Mouse (Mus musculus): Measurements from ENCODE around the gene Chid1. TPM values are rescaled to one million over a fixed set of nuclear protein-coding genes. Genes with fewer than 3 reads are reported as not detected.

Chid1 gene
- polyA plus RNA-seq, 1 experiment from 2014 or later, result 50.7 TPM

GRCm38 (mm10) chr7:141472763-141473162 is 66.9 kb downstream of the Chid1 start:
- H3K4me1 ChIP-seq, result peaks cover 48% of the 10 kb centered on the region
- ATAC-seq (ENCODE audit: insufficient read depth, low FRiP score, low read depth), result no peak
- no peak overlapping the region for H3K9ac ChIP-seq
- no peak overlapping the region for H3K27ac ChIP-seq
- no peak overlapping the region for H3K4me3 ChIP-seq (replicated peaks)
- no peaks in the 10 kb centered on the region for H3K9me3 ChIP-seq
- peaks cover 24% of the 10 kb centered on the region for H3K36me3 ChIP-seq
- no peaks in the 10 kb centered on the region for H3K27me3 ChIP-seq (replicated peaks)
- WGBS, result 81% methylated on average over 6 of the region's 6 CpGs
- H3K4me2 ChIP-seq, result no peak overlapping the region

GRCm38 (mm10) chr7:141472226-141472625 is 67.4 kb downstream of the Chid1 start:
- H3K4me2 ChIP-seq, result no peak overlapping the region
- 75% methylated on average over 6 of the region's 6 CpGs for WGBS
- peaks cover 24% of the 10 kb centered on the region for H3K36me3 ChIP-seq

GRCm38 (mm10) chr7:141471236-141471635 is 68.4 kb downstream of the Chid1 start:
- 92% methylated on average over 1 of the region's 1 CpGs for WGBS
- Histone ChIP-seq H3K9me3 (no peaks in the 10 kb centered on the region), H3K4me1 (peaks cover 41% of the 10 kb centered on the region), H3K27ac (no peak overlapping the region), H3K36me3 (peaks cover 24% of the 10 kb centered on the region), H3K4me3 (replicated peaks) (no peak overlapping the region), H3K4me2 (no peak overlapping the region), H3K27me3 (replicated peaks) (no peaks in the 10 kb centered on the region), H3K9ac (no peak overlapping the region)
- no peak for ATAC-seq (ENCODE audit: insufficient read depth, low FRiP score, low read depth)

More at GRCm38 (mm10) chr7:141472226-141472625, 67.4 kb downstream of the Chid1 start:
- no peak overlapping the region for H3K9ac ChIP-seq
- H3K4me1 ChIP-seq, result peaks cover 42% of the 10 kb centered on the region
- no peak overlapping the region for H3K27ac ChIP-seq
- H3K27me3 ChIP-seq (replicated peaks), result no peaks in the 10 kb centered on the region
- no peak overlapping the region for H3K4me3 ChIP-seq (replicated peaks)
- no peak for ATAC-seq (ENCODE audit: insufficient read depth, low FRiP score, low read depth)
- H3K9me3 ChIP-seq, result no peaks in the 10 kb centered on the region

- peaks cover 24% of the 10 kb centered on the region for H3K36me3 ChIP-seq
Measured at GRCm38 (mm10) chr7:141470637-141470944, 69.1 kb downstream of the Chid1 start.

GRCm38 (mm10) chr7:141469901-141470636 is 69.6 kb downstream of the Chid1 start:
- 90% methylated on average over 18 of the region's 18 CpGs for WGBS
- Histone ChIP-seq H3K4me2 (no peak overlapping the region), H3K27ac (no peak overlapping the region), H3K9me3 (no peaks in the 10 kb centered on the region), H3K4me1 (peaks cover 39% of the 10 kb centered on the region), H3K27me3 (replicated peaks) (no peaks in the 10 kb centered on the region), H3K9ac (no peak overlapping the region), H3K36me3 (peaks cover 24% of the 10 kb centered on the region), H3K4me3 (replicated peaks) (no peak overlapping the region)
- no peak for ATAC-seq (ENCODE audit: insufficient read depth, low FRiP score, low read depth)

More at GRCm38 (mm10) chr7:141470637-141470944, 69.1 kb downstream of the Chid1 start:
- WGBS, result 92% methylated on average over 10 of the region's 10 CpGs
- Histone ChIP-seq H3K4me1 (peaks cover 36% of the 10 kb centered on the region), H3K9me3 (no peaks in the 10 kb centered on the region), H3K4me3 (replicated peaks) (no peak overlapping the region), H3K27me3 (replicated peaks) (no peaks in the 10 kb centered on the region), H3K27ac (no peak overlapping the region), H3K4me2 (no peak overlapping the region), H3K9ac (no peak overlapping the region)
- no peak for ATAC-seq (ENCODE audit: insufficient read depth, low FRiP score, low read depth)

- Histone ChIP-seq H3K27me3 (replicated peaks) (peaks cover 7% of the 10 kb centered on the region; the same call in 1 of the 2 replicates), H3K9me3 (no peaks in the 10 kb centered on the region), H3K4me1 (peaks cover 46% of the 10 kb centered on the region), H3K4me2 (peak overlapping the region; percentile 84), H3K9ac (peak overlapping the region; percentile 21; the same call in 1 of the 2 replicates), H3K4me3 (replicated peaks) (peak overlapping the region; percentile 83), H3K27ac (peak overlapping the region; percentile 95), H3K36me3 (peaks cover 24% of the 10 kb centered on the region)
- no peak for ATAC-seq (ENCODE audit: insufficient read depth, low FRiP score, low read depth)
- WGBS, result 86% methylated on average over 6 of the region's 6 CpGs
Measured at GRCm38 (mm10) chr7:141469352-141469751, 70.3 kb downstream of the Chid1 start.

- Histone ChIP-seq H3K4me2 (peak overlapping the region; percentile 84), H3K36me3 (peaks cover 24% of the 10 kb centered on the region), H3K27ac (peak overlapping the region; percentile 95), H3K9ac (peak overlapping the region; percentile 62; the same call in 1 of the 2 replicates), H3K9me3 (no peaks in the 10 kb centered on the region), H3K27me3 (replicated peaks) (peaks cover 14% of the 10 kb centered on the region; the same call in 1 of the 2 replicates), H3K4me3 (replicated peaks) (peak overlapping the region; percentile 83), H3K4me1 (peaks cover 43% of the 10 kb centered on the region)
- peak; percentile 57 for ATAC-seq (ENCODE audit: insufficient read depth, low FRiP score, low read depth)
- whole genome bisulfite sequencing, result 6% methylated on average over 8 of the region's 8 CpGs
Measured at GRCm38 (mm10) chr7:141468522-141469211, 71.0 kb downstream of the Chid1 start.

GRCm38 (mm10) chr7:141468164-141468521 is 71.5 kb downstream of the Chid1 start:
- peaks cover 24% of the 10 kb centered on the region for H3K36me3 ChIP-seq
- H3K9ac ChIP-seq, result peak overlapping the region; percentile 62; the same call in 1 of the 2 replicates
- no peaks in the 10 kb centered on the region for H3K9me3 ChIP-seq
- H3K4me3 ChIP-seq (replicated peaks), result peak overlapping the region; percentile 83
- ATAC-seq (ENCODE audit: insufficient read depth, low FRiP score, low read depth), result no peak
- peaks cover 46% of the 10 kb centered on the region for H3K4me1 ChIP-seq
- whole genome bisulfite sequencing, result 10% methylated on average over 5 of the region's 5 CpGs
- peak overlapping the region; percentile 95 for H3K27ac ChIP-seq
- H3K4me2 ChIP-seq, result peak overlapping the region; percentile 84
- peaks cover 18% of the 10 kb centered on the region for H3K27me3 ChIP-seq (replicated peaks)

- ATAC-seq (ENCODE audit: insufficient read depth, low FRiP score, low read depth), result peak; percentile 85
- H3K4me1 ChIP-seq, result peaks cover 49% of the 10 kb centered on the region
- peak within 1 kb of the TSS; percentile 62 for H3K9ac ChIP-seq
- peaks cover 24% of the 10 kb centered on the region for H3K36me3 ChIP-seq
- no peaks in the 10 kb centered on the region for H3K9me3 ChIP-seq
- peak within 1 kb of the TSS; percentile 84 for H3K4me2 ChIP-seq
- peak within 1 kb of the TSS; percentile 95 for H3K27ac ChIP-seq
- H3K27me3 ChIP-seq (replicated peaks), result peaks cover 23% of the 10 kb centered on the region
- peak within 1 kb of the TSS; percentile 83 for H3K4me3 ChIP-seq (replicated peaks)
- WGBS, result under 1% methylated on average over 52 of the region's 52 CpGs
Measured at GRCm38 (mm10) chr7:141467230-141468030, 72.2 kb downstream of the Chid1 start, which contains the start of gene Cd151. Gene Cd151, plus strand, starts transcription at chr7:141467392.

GRCm38 (mm10) chr7:141466607-141467148 is 73.0 kb downstream of the Chid1 start:
- H3K4me3 ChIP-seq (replicated peaks), result peak overlapping the region; percentile 83
- H3K36me3 ChIP-seq, result peaks cover 24% of the 10 kb centered on the region
- peak overlapping the region; percentile 84 for H3K4me2 ChIP-seq
- H3K27me3 ChIP-seq (replicated peaks), result peaks cover 31% of the 10 kb centered on the region
- H3K27ac ChIP-seq, result peak overlapping the region; percentile 95
- H3K9ac ChIP-seq, result peak overlapping the region; percentile 62; the same call in 1 of the 2 replicates
- peaks cover 54% of the 10 kb centered on the region for H3K4me1 ChIP-seq
- no peak for ATAC-seq (ENCODE audit: insufficient read depth, low FRiP score, low read depth)
- WGBS, result 56% methylated on average over 10 of the region's 10 CpGs
- H3K9me3 ChIP-seq, result no peaks in the 10 kb centered on the region

- Histone ChIP-seq H3K36me3 (peaks cover 18% of the 10 kb centered on the region), H3K9ac (no peak overlapping the region), H3K4me2 (no peak overlapping the region), H3K27me3 (replicated peaks) (peaks cover 32% of the 10 kb centered on the region), H3K27ac (no peak overlapping the region), H3K4me1 (peaks cover 60% of the 10 kb centered on the region), H3K9me3 (no peaks in the 10 kb centered on the region), H3K4me3 (replicated peaks) (no peak overlapping the region)
- WGBS, result 78% methylated on average over 7 of the region's 7 CpGs
- ATAC-seq (ENCODE audit: insufficient read depth, low FRiP score, low read depth), result no peak
Measured at GRCm38 (mm10) chr7:141466045-141466394, 73.6 kb downstream of the Chid1 start.

All from stomach, embryonic 15.5 days (tissue).